In the genomic region with DNA sequence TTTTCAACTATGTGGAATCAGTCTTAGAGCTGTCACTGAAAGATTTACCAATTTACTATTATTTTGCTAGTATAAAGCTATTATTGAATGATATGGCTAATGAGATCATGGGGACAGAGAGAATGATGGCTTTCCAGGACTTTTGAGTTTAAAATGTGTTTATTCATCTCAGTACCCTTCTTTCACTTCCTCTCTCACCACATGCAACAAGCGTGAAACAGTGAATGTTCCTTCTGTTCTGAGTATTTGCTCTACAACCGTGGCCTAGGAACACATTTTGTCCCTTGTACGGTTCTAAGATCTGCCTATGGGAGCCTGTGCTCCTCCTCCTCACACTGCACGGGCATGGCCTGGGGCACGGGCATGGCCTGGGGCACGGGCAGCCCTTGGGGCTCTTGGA, we compare ENCODE assay signal across 16 mouse cellular contexts.
"Had no signal": no experiment of that assay in that cellular context is flagged by ENCODE, and none has a peak within 500 bp of the region (broad histone marks: within the 10 kb centered on the region; RNA-seq: fewer than 3 reads in every experiment).

No protein-coding gene starts in this region.

- H3K36me3 ChIP-seq: liver, embryonic 15.5 days; midbrain, embryonic 10.5 days; midbrain, embryonic 15.5 days; stomach, embryonic 15.5 days had no signal

- H3K27me3 ChIP-seq: liver, embryonic 15.5 days; midbrain, embryonic 15.5 days; stomach, embryonic 15.5 days had no signal

- DNase-seq: kidney, adult 11 months; kidney, adult 9 months; kidney, postnatal 36 days; layer of hippocampus, adult 9-11 months; right cerebral cortex, postnatal 14 days; thymus, adult 2 months; thymus, postnatal 25 days had no signal

- H3K9me3 ChIP-seq: liver, embryonic 15.5 days; midbrain, embryonic 10.5 days; midbrain, embryonic 15.5 days; stomach, embryonic 15.5 days had no signal

- H3K9ac ChIP-seq: liver, embryonic 15.5 days; midbrain, embryonic 15.5 days; stomach, embryonic 15.5 days had no signal

- H3K4me3 ChIP-seq: liver, embryonic 15.5 days; midbrain, embryonic 10.5 days; midbrain, embryonic 15.5 days; stomach, embryonic 15.5 days had no signal

- H3K4me2 ChIP-seq: liver, embryonic 11.5 days; liver, embryonic 15.5 days; midbrain, embryonic 15.5 days; stomach, embryonic 15.5 days had no signal

- ATAC-seq: hindbrain, postnatal 0 days; lung, postnatal 0 days; midbrain, embryonic 15.5 days had no signal

- H3K27ac ChIP-seq: hindbrain, postnatal 0 days; kidney, postnatal 0 days; liver, embryonic 15.5 days; macrophage; midbrain, embryonic 10.5 days; midbrain, embryonic 15.5 days; stomach, embryonic 15.5 days had no signal

- H3K4me1 ChIP-seq: liver, embryonic 15.5 days; stomach, embryonic 15.5 days had no signal
